Mouse (Mus musculus) G1E (cell line): ENCODE measurements at regions not wholly inside any gene's neighbourhood (a gene's known extent, or its start where the extent isn't known, plus 50 kb on each side); places are given as distances from the start of the nearest gene placed in this dataset.

Source experiments
- CTCF ChIP-seq: IDR thresholded peaks from 2 replicates; pipeline ENCODE4 v1.5.1; 2012; ENCODE audit warnings: low read depth, low read length, inconsistent platforms, mixed read lengths
- GATA1 ChIP-seq: IDR thresholded peaks from 2 replicates; pipeline ENCODE4 v1.6.1; 2012; ENCODE audit warnings: borderline replicate concordance, low read length, inconsistent platforms, mixed read lengths

- TF ChIP-seq CTCF: no peak
- no peak for TF ChIP-seq GATA1
Measured at GRCm38 (mm10) chr5:133264976-133265375, 721.8 kb upstream of the Auts2 start.
